Mouse (Mus musculus) c-Kit-negative CD71-positive TER-119-positive erythroid progenitor cells, embryonic 14.5 days (primary cell): ENCODE results near the gene Fam76a.

Source experiments
- DNase-seq: peaks from one replicate; pipeline ENCODE4 v3.0.0-alpha.2; 2013; ENCODE audit warnings: low read depth, low spot score

Fam76a gene

DNA sequence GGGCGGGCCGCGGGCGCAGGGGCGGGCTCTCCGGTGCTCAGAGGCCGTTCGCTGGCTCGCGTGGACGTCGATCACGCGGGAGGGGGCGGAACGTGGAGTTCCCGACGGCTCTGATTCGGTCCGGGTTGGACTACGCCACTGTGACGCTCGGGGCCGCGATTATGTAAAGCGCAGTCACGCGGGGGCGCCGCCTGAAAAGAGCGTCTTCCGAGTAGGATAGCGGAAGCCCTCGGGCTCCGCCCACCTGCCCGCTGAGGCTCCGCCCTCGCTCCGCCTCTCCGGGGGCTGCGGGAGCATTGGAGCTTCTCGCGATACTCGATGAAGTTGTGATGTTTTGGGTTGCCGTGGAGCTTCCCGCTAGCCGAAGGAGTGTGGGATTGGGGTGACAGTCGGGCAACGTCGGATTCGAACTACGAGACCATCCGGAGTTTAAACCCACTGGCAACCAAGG lies at the start of gene Fam76a:
Fam76a (minus strand) TSS at position 1 of the 451 bp plus-strand sequence.
- peak; percentile 98 for DNase-seq

DNA sequence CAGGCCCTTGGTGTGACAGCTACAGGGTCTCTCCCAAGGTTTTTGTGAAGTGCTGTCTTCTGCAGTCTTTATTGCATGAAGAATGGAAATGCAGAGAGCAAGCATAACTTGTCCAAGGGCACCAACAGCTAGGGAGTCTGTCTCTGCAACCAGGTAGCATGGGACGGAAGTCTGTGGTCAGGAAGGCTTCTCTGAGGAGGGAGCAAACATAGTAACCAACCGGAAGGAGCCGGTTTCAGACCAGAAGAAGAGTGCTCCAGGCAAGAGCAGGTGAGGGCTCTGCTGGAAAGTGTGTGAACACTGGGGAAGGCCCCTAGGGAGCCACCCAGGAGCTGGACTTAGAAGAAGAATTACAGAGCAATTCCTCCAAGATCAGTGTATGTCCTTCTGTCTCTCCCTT lies 49.7 kb upstream of the Fam76a start:
- DNase-seq: no peak

GRCm38 (mm10) chr4:132971601-132972000 lies 49.2 kb upstream of the Fam76a start:
- no peak for DNase-seq

GRCm38 (mm10) chr4:132968105-132968938 lies 46.0 kb upstream of the Fam76a start:
- no peak for DNase-seq

DNA sequence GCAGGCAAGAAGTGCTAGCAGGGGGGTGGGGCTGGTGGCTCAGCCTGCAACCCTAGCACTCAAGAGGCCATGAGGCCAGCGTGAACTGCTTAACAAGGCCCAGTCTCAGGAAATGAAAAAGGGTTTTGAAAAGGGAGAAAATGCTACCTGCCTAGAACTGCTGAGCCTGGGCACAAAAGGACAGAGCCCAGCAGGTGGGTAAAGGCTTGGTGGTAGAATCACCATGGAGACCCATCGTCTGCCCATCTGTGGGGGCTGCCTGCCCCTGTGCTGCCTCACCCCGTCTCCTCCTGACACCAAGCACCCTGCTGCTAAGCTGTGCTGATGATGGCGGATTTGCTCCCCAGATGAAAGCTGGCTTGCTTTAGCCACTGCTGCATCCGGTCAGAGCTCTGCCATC lies 42.1 kb upstream of the Fam76a start:
- no peak for DNase-seq

- no peak for DNase-seq
These were observed 41.7 kb upstream of the Fam76a start for GRCm38 (mm10) chr4:132964064-132964463.

DNA sequence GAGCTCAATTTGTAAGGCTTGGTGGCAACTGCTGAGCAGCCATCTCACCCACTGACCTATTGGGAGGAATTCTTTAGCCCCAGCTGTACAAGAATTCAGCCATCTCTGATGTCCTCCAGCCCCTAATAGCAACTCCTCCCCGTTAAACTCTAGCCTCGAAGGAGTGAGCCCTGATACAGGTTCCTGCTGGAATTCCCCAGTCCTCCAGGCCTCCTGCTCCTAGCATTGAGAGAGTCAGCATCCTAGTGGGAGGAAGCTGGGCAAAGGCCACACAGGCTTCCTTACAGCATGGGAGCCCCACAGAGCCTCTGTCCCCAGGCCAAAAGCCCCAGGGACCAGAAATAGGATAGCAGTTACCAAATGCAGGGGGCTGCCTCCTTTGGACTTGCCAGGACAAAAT lies 41.1 kb upstream of the Fam76a start:
- DNase-seq: no peak

GRCm38 (mm10) chr4:132962628-132963027 lies 40.3 kb upstream of the Fam76a start:
- DNase-seq: no peak

DNA sequence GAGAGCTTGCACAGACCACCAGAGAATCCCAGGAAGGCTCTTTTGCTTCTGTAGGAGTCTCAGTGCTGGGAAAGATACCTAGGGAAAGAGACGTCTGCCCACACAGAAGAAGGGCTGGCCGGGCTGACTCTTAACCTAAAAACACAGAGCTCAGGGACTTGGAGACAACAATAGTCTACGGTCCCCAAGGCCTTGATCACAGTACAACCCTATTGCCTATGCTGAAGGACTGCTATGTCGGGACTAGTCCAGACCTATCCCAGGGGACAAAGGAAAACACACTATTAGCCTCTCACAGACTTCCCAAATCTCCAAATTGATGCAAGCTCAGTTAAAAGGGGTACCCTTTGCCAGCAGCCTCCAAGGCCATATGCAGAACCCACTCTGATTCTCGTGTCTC lies 39.5 kb upstream of the Fam76a start:
- no peak for DNase-seq

- no peak for DNase-seq
These were observed 38.7 kb upstream of the Fam76a start for GRCm38 (mm10) chr4:132960864-132961639.

DNA sequence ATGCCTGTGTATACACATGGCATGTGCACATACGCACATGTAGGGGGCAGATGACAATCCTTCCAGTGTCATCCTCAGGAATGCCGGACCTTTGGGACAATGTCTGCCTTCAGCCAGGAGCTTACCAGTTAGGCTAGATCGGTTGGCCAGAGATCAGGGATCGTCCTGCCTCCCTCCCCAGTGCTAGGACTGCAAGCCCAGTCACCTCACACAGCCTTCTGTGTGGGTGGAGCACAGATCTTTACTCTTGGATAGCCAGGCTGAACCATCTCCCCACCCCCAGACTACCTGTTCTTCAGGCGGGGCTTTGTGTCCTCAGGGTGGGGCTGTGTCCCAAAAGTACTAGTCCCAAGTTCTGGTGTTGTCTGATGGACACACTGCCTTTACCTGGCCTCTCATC lies 38.0 kb upstream of the Fam76a start:
- no peak for DNase-seq

GRCm38 (mm10) chr4:132959679-132960045 lies 37.3 kb upstream of the Fam76a start:
- no peak for DNase-seq

- DNase-seq: no peak
These were observed 36.7 kb upstream of the Fam76a start for GRCm38 (mm10) chr4:132958741-132959678.

DNA sequence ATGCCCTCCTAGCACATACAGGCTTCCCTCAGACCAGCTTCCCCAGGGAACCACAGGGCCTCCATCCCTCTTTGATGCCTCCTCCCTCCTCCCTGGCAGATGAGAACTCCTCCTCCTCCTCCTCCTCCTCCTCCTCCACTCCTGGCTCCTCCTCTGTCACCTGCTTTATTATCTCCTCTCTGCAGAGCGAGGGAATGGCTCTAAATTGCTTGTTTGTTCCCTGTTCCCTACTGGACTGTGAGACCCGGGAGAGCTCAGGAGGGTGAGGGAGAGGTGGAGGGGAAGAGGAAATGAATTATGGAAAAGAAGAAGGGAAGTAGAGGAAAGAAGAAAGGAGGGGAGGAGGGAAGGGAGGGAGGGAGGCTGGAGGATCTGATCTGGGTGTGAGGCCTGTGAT lies 33.0 kb upstream of the Fam76a start:
- no peak for DNase-seq

DNA sequence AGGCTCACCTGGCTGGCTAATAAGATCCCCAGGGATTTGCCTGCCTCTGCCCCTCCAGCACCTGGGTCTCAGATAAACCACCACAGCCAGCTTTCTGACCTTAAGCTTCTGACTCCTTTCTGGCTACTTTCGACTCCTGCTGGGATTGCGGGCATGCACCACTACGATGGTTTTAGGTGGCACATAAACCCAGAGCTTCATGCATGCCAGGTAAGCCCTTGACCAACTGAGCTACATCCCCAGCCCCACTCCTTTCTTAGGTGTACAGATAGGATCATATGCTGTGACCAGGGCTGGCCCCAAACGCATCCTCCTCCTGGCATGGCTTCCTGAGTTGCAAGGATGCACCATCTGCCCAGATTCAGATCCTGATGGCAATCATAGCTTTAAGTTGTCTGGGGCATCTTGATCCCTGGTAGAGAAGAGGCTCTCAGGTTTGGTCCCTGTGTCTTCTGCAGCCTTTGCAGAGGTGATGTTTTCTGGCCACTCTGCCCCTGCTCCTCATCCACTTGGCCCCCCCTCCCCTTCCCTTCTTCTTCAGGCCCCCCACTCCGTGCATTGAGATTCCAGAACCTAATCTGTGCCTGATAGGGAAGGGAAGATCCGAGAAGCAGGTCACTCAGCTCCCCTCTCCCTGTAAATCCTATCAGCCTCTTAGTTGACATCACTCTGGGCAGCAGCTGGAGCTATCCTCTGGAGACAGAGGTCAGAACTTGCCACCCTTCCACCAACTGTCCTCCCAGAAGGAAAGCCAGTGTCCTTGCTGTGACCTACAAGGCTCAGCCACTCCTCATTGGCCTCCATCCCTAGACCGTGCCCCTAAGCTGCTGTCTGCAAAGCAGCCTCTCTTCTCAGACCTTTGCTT lies 32.4 kb upstream of the Fam76a start:
- no peak for DNase-seq

DNA sequence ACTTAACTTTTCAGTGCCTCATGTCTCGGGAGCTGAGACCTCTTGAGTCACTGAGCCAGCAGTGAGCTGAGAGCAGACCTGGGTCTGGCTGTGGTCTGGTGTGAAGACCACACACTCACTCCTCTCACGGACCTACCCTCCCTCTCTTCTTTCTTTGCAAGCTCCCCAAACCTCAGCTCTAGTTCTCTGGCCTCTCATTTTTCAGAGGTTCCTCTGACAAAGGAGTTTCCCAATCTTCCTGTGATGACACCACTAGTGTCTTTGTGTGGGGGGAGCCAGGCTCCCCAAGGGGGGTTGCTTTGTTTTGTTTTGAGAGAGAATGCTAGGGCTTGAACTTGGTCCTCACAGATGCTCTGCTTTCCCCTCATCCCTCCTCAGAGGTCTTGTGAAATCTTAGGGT lies 28.6 kb upstream of the Fam76a start:
- DNase-seq: no peak

DNA sequence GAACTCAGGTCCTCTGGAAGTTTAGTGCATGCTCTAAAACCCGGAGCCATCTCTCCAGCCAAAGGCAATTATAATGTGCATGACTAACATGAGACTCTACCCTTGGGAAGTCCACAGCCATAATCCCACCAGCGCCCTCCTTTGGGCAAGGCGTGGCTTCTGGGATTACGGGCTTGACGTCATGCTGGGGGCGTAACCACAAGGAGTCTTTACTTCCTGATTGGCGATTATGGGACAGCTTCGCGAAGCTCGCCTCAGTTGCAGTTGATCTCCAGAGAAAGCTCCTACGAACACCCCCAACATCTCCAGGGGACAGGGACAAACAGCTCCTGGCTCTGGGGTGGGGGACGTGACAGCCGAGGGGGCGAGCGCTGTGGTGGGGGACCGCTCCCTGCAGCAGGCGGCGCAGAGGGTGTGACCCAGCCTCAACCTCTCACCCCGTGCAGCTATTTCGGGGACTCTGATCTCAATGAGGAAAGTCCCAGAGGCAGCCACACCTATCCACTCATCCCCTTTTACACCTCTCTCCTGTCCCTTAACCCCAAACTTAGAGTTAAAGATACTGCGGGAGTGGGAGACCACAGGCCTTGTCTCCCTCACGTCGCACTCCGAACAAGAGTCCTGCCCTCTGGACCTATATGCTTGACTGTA lies 27.6 kb upstream of the Fam76a start:
- DNase-seq: no peak

DNA sequence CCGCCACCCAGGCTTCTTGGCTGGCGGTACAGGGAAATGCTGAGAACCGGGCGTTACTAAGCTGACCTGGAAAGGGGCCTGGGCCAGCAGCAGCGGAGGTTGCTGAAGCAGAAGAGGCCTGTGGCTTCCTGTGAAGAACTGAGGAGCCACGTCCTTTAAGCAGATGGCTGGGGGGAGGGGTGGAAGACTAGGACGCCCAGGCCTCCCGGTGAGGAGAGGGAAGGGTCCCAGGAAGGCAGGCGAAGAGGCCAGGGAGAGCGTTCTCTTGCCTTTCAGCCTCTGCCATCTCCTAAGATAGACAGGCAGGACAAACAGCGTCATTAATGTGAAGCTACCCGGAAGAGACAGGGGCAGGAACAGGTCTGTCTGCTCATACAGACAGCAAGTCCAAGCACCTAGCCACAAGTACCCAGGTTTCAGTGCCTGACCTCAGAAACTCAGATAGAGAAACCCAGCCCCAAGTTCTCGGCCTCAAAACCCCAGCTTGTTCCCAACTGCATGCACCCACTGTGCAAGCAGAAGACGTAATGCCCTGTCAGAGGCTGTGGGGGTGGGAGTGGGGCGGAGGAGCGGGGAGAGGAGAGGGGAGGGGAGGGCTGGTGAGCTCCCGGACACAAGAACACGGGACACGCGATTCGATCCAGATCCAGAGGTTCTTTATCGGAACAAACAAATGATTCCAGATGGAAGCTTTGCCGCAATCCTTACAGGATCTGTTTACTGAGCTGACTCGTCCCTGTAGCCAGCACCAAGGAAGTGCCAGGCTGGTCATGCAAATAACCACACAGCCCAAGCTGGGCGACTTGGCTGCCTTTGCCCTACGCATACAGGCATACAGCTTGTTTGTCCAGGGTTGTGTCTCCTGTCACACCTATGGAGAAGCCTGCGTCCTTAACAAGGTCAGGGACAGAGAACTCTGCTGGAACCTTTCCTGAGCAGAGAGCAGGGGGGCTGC lies 24.0 kb upstream of the Fam76a start:
- DNase-seq: no peak
